In genomic region chr6:48989971-48990370, GRCm38 (mm10) we compare ENCODE assay signal across 21 mouse cellular contexts. TPM values are rescaled to one million over a fixed set of nuclear protein-coding genes. Genes with fewer than 3 reads are reported as not detected.
"Had no signal": no experiment of that assay in that cellular context is flagged by ENCODE, and none has a peak within 500 bp of the region (broad histone marks: within the 10 kb centered on the region; RNA-seq: fewer than 3 reads in every experiment).

No protein-coding gene starts in this region.

- DNase-seq: cerebellum, adult 8-10 months; cerebellum, adult 9-10 months; cerebellum, adult 9-11 months; cerebellum, postnatal 10 days; cerebellum, postnatal 14 days; cerebellum, postnatal 25 days; cerebellum, postnatal 36 days; embryo, embryonic 11 days; forebrain, postnatal 0 days; gastrocnemius, adult 2 months; gastrocnemius, postnatal 10 days; gastrocnemius, postnatal 14 days; gastrocnemius, postnatal 25 days; gastrocnemius, postnatal 36 days; heart, adult 2 months had no signal

RNA-seq across cellular contexts. Expression of gene Svs1, which starts 3.3 kb away (rescaled TPM):
- total RNA-seq: common myeloid progenitor, adult 5-6 weeks; forebrain, postnatal 0 days; gastrocnemius, adult 18-20 months; gastrocnemius, adult 2 months; gastrocnemius, adult 8-10 months; gastrocnemius, postnatal 10 days; gastrocnemius, postnatal 14 days; gastrocnemius, postnatal 25 days; gastrocnemius, postnatal 36 days; gastrocnemius, postnatal 4 days; granulocyte monocyte progenitor cell, adult 5-6 weeks; heart, adult 2 months; heart, adult 8-10 months had no signal

RNA-seq across cellular contexts. Expression of gene Doxl2, which starts 15.2 kb away (rescaled TPM):
- total RNA-seq: common myeloid progenitor, adult 5-6 weeks; forebrain, postnatal 0 days; gastrocnemius, adult 18-20 months; gastrocnemius, adult 2 months; gastrocnemius, adult 8-10 months; gastrocnemius, postnatal 10 days; gastrocnemius, postnatal 14 days; gastrocnemius, postnatal 25 days; gastrocnemius, postnatal 36 days; gastrocnemius, postnatal 4 days; granulocyte monocyte progenitor cell, adult 5-6 weeks; heart, adult 2 months; heart, adult 8-10 months had no signal
